Mouse (Mus musculus): ENCODE measurements at regions not wholly inside any gene's neighbourhood (a gene's known extent, or its start where the extent isn't known, plus 50 kb on each side); places are given as distances from the start of the nearest gene placed in this dataset.
A peak's percentile ranks its signal among the peaks of the same experiment; 100 is the strongest.

DNA sequence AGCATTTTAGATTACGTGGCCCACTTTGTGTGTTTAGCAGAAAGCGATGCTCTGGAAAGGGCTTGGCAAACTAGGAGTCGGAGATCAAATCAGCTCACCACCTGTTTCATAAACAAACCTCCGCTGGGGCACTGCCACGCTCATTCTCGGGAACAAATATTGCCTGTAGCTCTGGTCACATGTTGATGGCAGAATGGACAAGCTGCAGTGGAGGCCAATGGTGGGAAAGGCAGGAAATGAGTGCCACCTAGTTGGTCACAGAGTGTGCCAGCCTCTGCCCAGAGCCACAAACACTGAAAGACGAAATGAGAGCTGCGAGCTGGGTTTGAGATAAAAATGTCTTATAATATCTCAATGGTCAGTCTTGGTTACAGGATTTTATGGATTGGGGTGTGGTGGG, 259.2 kb upstream of the Csf3r start:
- peak; percentile 12 for DNase-seq

GRCm38 (mm10) chr4:125777126-125777525, 247.2 kb upstream of the Csf3r start:
- DNase-seq: no peak

GRCm38 (mm10) chr4:125780113-125780512, 244.2 kb upstream of the Csf3r start:
- no peak for DNase-seq

DNA sequence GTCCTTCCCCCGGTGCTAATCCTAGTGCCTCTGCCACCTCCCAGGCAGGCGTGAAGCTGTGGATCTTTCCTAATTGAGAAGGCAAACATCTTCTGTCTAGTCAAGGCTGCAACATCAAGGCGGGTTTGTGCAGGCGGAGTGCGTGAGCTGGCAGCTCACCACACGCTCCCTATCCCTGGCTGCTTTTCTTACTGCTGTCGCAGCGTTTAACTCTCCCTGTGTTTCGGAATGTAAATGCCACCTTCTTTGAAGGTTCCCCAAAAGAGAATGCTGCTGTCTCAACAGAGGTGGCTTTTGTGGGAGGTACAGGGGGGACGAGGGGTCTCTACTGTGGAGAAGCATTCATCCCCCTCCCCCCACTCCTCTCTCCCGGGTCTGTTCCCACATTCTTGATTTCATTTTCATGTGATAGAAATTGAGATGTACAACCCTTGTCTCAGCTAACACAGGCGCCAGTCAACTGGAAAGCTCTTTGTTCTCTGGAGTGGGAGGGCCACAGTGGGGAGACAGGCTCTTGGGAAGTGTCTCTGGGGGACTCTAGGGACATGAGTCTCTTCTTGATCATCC, 243.3 kb upstream of the Csf3r start:
- DNase-seq: no peak

- no peak for DNase-seq
Observed at GRCm38 (mm10) chr4:125782346-125782745, 242.0 kb upstream of the Csf3r start.

- DNase-seq: no peak
Observed at GRCm38 (mm10) chr4:125786083-125786482, 238.3 kb upstream of the Csf3r start.

GRCm38 (mm10) chr4:125794679-125795078, 229.7 kb upstream of the Csf3r start:
- no peak for DNase-seq

- no peak for DNase-seq
Observed at GRCm38 (mm10) chr4:125807923-125808322, 216.4 kb upstream of the Csf3r start.

- DNase-seq: no peak
Observed at GRCm38 (mm10) chr4:125809446-125810108, 214.8 kb upstream of the Csf3r start.

- DNase-seq: no peak
Observed at GRCm38 (mm10) chr4:125810247-125810646, 214.1 kb upstream of the Csf3r start.

DNA sequence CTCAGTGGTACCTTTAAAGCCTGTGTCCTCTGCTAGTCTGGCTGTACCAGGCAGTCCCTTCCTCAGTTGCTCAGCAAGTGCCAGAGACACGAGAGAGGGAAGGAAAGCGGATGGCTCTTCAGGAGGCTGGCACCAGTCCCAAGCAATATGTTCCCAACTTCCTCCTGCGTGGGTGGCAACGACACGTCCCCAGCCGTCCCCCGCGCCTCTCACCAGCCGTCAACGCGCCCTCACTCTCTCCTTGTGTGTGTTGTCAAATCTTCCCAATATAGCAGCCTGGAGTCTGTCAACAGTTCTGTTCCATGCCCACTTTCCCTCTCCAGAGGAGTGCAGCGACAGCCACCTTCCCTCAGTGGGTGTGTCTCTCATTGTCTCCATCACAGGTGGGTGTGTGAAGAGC, 210.0 kb upstream of the Csf3r start:
- DNase-seq: no peak

DNA sequence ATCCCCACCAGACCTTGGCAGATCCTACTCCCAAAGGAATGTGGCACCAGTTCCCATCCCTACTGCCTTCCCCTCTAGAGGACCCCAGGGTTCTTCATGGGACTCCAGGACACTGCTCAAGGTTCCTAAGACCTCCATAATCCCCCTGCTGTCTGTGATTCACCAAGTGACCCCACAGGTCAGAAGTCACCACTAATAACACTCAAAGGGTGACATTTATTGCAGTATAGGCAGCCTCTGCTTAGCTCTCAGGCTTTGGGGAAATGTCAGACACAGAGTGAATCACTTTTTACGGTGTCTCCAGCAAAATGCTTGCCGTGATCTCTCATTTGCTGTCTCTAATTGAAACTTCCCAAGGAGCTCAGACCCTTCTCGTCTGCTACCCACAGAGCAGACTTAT, 209.1 kb upstream of the Csf3r start:
- DNase-seq: no peak

- no peak for DNase-seq
Observed at GRCm38 (mm10) chr4:125824525-125824924, 199.8 kb upstream of the Csf3r start.

- DNase-seq: no peak
Observed at GRCm38 (mm10) chr4:125826416-125826815, 197.9 kb upstream of the Csf3r start.

GRCm38 (mm10) chr4:125835250-125835649, 189.1 kb upstream of the Csf3r start:
- DNase-seq: no peak

GRCm38 (mm10) chr4:125847568-125847967, 176.8 kb upstream of the Csf3r start:
- no peak for DNase-seq

GRCm38 (mm10) chr4:125850300-125850699, 174.1 kb upstream of the Csf3r start:
- peak; percentile 55 for DNase-seq

DNA sequence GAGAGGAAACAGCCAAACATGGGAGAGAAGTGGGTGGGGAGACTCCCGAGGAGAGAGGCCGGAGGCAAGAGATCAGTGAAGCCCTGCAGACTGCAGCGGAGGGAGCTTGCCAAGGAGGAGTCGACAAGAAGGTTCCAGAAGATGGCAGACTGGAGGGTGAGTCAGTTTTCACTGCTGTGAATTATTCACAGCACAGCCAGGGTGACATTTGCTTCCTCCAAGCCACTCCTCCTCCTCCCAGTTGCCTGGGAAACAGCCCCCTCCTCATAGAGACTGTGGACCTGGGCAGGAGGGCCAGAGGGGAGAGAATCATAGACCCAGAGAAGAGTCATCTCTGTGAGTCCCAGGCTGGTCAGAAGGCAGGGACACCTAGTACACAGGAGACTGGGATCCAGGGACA, 171.8 kb upstream of the Csf3r start:
- DNase-seq: no peak

DNA sequence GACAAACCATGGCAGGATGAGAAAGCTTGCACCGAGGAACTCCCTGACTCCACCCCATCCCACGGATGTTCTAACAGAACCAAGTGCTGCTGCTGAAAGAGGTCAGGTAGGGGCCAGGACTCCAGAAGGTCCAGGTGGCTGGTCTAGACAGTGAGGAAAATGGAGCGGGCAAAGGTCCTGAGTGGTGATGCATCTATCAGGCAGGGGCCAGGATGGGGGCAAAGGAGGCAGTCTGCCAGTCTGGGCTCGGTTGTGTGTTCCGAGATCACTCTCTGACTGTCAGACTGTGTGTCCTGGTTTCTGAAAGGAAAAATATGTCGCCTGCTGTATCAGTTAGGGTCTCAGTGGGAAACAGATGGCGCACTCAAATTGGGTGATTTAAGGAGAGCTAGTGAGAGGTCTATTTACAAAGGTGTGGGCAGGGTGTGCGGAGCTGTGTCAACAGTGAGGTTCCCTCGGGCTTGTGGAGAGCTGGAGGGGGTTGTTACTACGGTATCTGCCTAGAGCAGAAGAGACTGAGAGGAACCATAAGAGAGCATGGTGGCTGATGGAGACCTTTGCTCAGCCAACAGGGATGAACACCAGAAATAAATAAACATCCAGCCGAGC, 168.3 kb upstream of the Csf3r start:
- DNase-seq: no peak

GRCm38 (mm10) chr4:125856781-125857180, 167.6 kb upstream of the Csf3r start:
- DNase-seq: no peak

DNA sequence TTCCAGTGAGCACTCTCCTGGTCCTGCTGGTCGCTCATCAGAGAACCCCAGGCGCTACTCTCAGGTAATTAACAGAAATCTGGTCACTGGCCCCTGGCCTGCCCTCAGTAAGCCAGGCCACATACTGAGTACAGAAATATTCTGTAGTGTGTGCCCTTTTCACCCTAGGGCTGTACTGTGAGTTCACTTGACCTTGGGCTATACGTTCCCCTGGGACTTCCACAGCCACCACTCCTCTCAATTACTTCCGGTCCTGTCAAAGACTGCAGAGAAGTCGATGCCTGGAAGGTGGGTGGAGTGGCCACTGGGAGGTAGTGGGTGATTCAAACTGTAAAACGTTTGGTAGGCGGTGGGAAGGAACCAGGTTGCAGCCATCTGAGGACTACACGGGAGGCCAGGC, 159.3 kb upstream of the Csf3r start:
- DNase-seq: no peak

DNA sequence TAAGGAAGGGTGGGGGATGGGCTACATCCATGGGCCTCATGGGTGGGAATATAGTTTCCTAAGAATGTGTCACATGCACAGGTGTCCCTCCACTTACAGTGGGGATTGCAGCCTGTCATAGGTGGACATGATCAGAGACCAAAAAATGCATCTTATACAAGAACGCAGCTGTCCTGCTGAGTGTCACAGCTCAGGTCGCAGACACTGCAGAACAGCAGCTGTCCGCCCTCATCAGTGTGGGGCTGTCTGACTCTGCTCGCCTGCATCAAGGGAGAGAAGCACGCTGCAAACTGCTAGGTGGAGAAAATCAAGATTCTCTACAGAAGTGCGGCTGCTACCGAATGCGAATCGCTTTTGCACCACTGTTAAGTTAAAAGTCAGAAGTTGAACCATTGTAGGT, 158.6 kb upstream of the Csf3r start:
- no peak for DNase-seq

DNA sequence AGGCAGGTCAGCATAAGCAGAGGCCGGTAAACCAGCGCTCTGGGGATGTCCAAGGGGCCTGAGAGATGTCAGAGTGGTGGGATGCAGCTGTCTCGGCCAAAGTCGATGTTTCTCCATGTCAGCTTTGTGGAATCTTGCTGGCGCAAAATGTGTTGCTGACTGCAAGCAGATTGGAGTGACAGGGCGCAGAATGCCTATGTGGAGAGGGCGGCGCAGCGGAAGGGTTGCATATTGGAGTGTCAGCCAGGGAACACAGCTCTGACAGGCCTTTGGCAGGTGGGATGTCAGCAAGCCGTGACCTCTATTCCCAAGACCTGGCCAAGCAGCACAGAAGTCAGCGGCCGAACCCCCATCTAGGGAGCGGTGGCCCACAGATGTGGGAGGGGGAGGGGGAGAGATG, 153.1 kb upstream of the Csf3r start:
- no peak for DNase-seq

DNA sequence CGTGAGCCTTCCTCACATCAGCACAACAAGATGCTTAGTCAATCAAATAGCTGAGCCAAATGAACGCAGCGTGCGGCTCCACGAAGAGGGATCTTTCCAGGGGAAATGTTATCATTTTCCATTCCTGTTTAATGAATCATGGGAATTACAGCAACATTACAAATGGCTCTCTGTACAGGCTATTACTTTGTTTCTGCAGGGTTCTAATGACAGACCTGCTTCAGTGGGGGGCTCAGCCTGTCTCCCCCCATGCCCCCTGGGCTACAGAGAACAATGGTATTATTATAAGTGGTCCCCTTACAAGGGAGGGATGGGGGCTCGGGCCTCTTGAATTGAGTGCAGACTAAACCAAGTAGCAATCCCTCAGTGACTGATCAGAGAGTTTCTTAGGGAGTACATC, 144.3 kb upstream of the Csf3r start:
- no peak for DNase-seq

DNA sequence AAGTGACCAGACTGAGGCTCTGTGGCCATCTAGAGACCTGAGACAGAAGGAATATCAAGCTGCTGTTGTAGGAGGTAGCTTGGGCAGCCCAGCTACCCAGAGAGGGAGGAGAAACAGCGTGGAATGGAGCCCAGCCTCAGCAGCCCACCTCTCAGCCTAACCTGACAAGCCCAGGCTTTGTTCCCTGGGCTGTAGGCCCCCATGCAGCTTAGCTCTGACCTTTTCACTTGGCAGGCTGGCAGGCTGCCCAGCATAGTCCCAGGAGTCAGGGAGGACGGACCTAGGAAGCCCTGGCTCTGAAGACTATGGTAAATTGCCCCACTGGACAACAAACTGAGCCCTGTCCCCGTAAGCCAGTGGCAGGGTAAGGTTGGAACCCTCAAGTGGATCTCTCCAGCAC, 141.8 kb upstream of the Csf3r start:
- peak; percentile 47 for DNase-seq

All from kidney, adult 9 months (tissue).